Mouse (Mus musculus) lung, postnatal 14 days (tissue): ENCODE measurements at regions not wholly inside any gene's neighbourhood (a gene's known extent, or its start where the extent isn't known, plus 50 kb on each side); places are given as distances from the start of the nearest gene placed in this dataset.

ENCODE experiments used
- DNase-seq: peaks from one replicate; pipeline ENCODE4 v3.0.0; 2021

- peak; percentile 66 for DNase-seq
Observed at GRCm38 (mm10) chr2:178542032-178542431, 111.7 kb downstream of the Cdh26 start.

DNA sequence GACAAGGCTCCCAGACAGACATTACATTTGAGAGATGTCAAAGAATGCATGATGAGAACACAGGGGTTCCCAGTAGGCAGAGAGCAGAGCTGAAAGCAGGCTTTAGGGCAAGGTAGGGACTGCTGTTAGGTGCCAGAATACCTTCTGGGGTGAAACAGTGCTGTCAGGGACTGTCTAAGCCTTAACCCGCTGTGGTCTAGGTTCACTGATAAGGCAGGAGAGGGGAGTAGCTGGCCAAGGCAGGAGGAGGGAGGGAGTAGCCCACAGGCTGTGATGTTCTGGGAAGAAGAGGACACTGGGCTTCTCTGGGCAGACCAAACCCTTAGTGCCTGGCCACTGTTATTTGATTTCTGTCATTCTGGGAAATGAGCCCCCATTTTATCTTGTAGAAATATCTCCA is 114.1 kb downstream of the Cdh26 start:
- DNase-seq = no peak

DNA sequence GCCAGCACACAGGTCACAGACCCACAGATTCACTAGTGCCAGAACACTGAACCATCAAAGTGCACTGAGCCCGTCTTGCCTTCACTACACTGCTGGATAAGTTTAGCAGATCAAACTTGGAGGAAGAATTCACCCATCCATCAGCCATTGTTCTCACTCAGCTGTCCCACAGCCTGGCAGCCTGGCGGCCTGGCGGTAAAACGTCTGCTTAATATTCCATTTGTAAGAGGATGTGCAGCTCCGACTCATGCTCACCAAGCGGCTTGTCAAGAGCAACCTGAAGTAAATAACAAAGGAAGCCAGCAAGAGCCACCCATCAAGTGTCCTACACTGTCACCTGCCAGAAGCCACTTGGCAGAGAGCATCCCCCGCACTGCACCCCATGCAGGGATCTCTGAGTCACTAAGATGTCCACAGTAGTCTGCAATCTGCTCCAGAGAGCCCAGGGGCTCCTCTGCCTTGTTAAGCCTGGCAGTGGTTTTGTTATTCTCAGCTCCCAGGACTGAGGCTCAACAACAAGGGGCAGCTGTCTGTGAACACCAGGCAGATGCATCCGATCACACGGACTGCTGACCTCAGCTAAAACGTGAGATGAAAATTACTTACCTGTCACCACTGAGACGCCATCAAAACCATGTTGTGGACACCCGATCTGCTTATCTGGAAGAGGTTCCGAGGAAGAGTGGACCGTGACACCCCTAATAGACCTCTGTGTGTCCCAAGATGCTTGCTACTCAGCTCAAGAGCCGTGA is 115.4 kb downstream of the Cdh26 start:
- DNase-seq = no peak

DNA sequence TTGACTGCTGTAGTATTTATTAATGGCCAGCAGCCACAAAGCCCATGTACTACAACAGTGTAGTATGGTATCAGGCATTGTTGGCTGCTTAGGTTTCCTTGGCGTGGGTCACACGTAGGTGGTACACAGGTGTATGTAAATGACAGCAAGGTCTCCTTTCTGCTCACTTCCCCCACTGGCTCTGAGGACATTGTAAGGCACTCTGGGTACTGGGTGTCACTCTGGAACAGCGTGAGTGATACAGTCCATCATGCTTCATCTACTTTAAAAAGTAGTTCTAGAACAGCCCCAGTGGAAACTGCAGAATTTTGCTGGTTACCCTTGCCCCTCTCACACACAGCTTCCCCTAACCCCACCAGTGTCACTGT is 116.0 kb downstream of the Cdh26 start:
- no peak for DNase-seq

GRCm38 (mm10) chr2:178546888-178547287 is 116.6 kb downstream of the Cdh26 start:
- no peak for DNase-seq

DNA sequence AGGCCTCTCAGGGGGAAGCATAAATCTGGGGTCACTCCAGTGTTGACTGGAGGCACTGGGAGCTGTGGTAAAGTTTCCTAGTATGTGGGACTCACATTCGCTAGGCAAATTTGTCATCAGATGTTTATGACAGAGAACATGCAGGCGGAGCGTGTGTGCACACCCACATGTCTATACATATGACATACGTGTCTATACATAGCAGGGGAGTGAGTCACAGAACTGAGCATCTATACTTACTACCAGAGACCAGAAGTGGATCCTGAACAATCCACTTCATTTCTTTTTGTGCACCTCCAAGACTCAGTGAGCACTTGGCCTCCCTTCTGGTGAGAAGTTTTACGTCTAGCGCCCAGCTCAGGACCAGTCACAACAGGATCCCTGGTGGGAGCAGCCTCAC is 118.6 kb downstream of the Cdh26 start:
- DNase-seq = no peak

DNA sequence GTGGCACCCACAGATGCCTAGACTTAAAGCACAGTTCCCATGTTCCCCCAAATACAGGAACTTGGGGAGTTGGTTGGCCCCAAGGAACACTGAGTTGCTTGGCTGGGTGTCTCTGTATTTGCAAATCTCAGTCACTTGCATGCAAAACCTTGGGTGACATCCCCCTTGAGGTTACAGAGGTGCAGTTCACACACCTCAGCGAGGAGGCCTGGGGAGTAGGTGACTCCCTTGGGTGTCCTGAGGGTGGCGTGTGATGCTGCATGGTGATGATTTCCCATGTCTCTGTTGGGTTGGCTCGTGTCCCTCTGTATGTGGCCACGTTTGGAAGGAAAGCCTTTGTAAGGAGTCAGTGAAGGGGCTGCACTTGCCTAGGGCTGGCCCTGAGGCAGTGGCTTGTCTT is 123.4 kb downstream of the Cdh26 start:
- DNase-seq = no peak

DNA sequence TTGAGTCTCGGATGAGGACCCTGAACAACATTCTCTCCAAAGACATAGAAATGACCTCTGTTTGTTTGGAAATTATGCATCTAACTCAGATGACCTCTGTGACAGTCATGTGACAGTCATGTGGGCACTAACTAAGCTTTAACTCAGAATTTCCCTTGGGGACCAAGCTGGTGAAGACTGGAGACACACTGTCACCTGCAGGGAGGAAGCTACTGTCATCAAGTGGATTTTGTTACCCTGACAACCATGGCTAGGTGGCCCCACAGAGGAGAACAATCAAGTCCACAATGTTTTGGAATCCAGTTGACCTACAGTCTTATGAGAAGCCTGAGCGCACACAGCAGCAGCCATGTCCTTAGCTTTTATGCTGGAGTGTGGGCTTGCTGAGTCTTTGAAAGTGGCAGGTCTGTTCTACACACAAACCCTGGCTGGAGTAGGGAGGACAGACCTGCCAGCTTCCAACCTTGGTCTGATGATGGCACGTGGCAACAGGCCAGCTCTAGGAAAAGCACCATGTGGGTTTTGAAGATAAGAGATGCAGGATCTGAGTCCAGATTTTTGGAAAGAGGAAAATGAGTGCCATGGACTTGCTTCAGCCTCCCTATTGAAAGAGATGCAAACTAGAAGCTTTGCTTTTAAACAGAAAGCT is 125.5 kb downstream of the Cdh26 start:
- no peak for DNase-seq

DNA sequence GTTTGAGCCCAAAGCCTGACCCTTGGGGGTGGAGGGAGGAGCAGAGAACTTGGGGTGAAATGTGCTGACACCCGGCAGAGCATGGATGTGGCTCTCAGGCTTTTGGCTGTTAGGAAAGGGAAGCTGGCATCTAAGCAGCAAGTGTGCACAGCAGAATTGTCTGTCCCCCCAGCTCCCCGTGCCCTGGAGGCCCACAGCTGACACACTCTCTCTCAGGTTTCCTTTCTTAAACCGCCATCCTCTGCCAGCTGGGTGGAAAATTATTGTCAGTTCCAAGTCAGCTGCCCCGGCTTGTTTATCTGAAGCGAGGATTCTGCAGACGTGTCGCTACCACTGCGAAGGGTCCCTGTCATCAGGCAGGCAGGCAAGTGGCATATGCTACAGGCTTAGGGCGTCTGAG is 127.6 kb downstream of the Cdh26 start:
- DNase-seq = no peak

GRCm38 (mm10) chr2:178563287-178563686 is 133.0 kb downstream of the Cdh26 start:
- DNase-seq = no peak

DNA sequence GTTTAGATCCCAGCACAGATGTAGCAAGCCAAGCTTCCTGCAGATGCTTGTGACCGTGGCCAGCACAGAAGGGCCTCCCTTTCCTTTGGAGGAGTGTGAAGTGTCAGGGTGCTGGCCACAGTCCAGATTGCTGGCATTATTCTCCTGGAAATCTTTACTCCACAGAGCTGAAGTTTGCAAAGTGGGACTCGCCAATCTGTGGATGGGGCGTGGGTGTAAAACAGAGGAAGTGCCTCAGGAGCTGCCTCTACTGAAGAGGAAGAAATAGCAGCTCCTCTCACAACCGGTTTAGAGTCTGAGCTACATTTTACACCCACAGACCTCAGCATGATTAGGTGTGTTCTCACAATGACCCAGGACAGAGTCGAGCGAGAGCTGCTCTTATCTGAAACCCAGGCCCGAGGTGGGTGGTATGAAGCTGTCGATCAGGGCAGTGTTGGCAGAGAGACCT is 135.1 kb downstream of the Cdh26 start:
- no peak for DNase-seq

DNA sequence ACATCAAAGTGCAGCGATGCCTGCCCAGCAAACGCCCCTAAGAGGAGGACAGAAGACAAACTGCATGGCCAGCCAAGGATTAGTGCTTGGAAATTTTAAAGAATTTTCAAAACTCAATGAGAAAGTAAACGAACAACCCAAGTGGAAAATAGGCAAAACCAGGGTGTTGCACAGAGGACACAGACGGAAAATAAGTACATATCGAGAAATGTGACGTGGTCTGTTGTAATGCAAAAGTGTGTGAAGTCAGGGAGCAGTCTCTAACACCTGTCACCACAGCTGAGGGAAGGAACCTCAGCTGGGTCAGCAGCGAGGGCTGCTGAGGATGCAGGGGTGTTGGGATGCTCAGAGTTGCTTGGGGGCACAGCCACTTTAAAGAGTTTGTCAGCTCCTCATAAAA is 137.2 kb downstream of the Cdh26 start:
- DNase-seq = no peak

DNA sequence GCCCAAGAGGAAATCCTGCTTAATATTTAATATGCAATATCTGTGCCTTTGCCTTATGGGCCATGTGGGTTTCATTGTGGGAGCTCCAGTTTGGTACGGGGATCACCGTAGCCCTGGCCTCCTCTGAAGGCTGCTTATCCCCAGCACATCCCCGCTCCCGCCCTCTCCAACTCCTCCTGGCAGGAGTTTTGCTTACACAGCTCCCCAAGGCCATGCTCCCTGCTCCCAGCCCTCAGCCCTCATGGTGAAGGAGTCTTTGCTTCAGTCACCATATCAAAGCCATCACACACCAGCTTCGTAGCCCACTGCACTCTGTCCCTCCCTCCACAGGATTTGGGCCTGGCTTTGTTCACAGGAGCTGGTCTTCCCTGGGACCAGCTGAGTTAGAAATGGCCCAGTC is 142.0 kb downstream of the Cdh26 start:
- DNase-seq = no peak

DNA sequence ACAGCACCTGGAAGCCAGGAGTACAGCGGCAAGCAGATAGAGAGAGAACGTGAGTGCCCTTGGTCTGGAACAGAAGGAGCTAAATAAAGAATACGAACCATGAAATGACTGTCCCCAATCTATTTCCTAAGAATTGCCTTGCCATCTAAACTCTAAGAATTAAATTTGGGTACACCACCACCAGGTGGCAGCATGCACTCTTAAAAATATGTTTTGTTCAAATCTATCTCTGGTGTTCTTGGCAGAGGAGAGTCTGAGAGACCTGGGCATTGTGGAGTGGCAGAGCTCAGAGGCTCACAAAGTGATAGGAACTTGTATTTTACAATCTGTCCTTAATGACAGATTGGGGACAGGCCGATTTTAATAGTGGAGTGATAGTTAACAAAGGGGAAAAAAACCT is 144.5 kb downstream of the Cdh26 start:
- peak; percentile 77 for DNase-seq

DNA sequence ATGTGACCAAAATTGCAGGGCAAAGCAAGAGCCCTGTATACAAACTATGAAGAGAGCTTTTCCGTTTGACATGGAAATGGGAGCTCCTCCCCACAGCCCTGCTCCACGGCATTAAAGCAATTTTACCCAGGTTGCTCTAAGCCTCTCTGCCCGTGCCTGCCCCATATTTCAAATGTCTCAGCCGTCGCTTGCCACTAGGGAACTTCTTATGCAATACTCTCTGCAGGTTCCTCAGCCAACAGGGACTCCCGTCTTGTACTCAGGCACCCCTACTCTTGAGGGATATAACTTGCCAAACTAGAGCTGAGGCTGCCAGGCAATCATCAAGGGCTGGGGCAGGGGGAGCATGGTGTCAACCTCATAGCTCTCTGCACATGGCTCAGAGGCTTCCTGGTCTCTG is 145.1 kb downstream of the Cdh26 start:
- no peak for DNase-seq

DNA sequence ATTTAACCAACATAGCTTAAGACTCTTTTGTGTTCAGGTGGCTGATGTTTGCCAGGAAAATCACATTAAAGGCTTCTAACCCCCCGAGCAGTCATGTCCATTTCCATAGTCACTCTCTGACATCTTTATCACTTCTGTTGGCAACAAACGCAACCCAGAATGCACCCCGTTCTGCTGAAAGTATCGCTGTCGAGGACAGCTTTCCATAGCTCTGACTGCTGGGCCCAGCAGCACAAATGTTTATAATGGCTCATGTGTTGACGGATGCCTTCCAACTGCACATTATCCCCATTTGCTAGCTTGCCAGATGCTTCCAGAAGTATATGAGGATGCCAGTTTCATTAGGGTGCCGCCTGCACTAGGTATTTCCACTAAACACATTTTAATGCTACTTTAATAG is 145.7 kb downstream of the Cdh26 start:
- DNase-seq = peak; percentile 38

GRCm38 (mm10) chr2:178579571-178579970 is 149.2 kb downstream of the Cdh26 start:
- peak; percentile 18 for DNase-seq

DNA sequence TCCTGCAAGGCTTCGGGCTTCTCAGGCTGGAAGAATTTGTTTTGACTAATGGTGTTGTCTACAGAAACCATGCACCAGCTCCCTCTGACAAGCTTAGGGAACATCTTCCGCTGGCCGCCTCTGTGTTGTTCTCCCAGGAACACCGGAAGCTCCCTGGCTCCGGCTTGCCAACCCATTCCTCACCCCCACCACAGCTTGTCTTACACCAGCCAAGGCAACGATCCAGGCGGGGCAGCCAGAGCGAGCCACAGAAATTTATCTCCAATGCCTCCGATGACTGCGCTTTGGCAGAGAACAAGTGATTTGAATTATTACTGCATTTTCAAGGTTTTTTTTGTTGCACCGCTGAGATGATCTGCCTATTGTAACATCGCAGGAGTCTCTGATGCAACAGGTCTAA is 151.0 kb downstream of the Cdh26 start:
- peak; percentile 53 for DNase-seq

- DNase-seq = no peak
Observed at GRCm38 (mm10) chr2:178584970-178585566, 154.7 kb downstream of the Cdh26 start.

DNA sequence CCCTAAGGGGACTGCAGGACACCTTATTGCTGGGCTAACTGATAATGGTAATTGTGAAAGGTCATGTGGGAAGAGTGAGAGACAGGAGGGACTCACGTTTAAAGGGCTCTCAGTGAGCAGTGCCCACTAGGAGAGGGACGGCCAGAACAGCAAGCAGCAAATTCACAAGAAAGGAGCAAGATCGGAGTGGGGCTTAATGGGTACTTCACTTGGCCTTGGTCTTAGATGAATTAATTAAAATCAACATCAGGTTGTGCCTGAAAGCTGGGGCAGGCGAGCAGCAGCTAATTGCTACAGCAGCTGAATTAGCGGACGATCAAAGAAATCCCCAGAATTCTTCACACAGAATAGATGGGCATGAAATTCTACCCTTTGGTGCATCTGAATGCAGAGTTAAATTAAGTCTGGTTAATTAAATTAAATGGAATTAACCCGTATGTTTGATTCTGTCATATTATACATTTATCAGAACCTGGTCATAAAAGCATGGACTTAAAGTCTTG is 156.9 kb downstream of the Cdh26 start:
- no peak for DNase-seq

DNA sequence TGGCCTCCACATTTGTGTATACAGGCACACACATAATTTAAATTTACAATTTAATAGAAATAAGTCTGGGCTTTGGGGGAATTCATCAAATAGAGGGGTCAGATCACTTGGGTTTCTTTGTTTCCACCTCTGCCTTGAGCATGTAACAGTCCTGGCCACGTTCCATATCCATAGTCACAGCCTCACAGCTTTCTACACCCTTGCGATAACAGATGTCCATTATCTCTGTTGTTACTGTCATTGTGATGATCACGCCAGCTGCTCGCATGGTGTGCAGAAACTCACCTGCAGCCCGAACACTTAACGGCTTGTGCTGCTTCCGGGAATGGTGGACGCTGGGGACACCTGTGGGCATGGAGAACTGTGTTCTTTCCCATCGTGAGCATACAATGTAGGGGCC is 163.4 kb downstream of the Cdh26 start:
- no peak for DNase-seq

DNA sequence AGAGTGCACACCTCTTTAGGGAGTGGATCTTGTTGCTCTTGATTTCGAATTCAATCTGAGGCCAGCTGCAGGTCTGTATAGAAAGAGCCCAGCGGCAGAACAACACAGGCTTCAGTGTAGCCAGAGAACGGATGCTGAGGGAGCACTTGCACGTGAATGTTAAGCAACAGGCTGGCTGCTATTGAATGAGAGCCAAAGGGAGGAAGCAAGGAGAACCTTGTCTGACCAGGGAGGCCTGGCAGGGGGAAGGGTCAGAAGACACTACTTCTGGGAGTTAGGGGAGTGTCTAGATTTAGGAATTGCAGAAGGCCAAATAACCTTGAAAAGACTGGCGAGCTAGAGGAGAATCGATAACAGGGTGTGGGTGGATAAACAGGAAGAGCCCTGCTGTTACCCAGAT is 163.8 kb downstream of the Cdh26 start:
- DNase-seq = no peak

DNA sequence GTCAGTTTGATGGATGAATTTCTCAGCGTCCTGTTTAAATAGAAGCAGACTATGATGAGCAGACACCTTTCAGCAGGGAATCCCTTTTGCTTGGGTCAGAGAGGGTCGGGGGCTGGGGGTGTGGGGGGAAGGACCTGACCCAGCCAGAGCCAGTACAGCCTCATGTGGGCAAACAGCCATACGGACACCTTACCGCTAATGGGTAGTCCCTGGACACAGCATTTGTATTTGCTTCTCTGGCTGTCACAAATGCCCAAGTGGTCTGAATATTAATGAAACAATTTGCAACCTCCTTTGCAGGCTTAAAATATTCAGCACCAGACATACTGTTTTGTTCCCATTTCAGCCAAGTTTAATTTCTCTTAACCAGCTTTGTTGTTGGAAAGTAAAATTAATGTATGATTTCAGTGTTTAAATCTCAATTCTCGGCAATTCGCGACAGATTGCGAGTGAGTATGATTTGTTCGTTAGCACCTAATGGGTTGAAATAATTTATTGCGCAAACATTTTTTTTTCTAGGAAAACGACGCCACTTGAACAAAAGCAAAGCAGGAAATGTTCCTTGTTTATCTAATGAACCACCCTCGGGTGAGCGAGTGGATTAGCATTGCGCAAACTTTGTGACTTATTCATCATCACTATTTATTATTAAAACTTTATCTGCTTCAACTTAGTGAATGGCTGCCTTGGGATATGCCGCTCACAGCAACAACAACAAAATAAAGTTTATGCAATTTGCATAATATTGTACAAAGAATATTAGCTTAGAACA is 166.2 kb downstream of the Cdh26 start:
- no peak for DNase-seq
